Mouse (Mus musculus) neural tube, embryonic 15.5 days (tissue): ENCODE data around the gene Tbc1d1. TPM values are rescaled to one million over a fixed set of nuclear protein-coding genes. Genes with fewer than 3 reads are reported as not detected.

Source experiments
- ATAC-seq: fragments of 200-750 bp; cut with Nextera tagmentation; 2 replicates; pipeline ENCODE4 v1.8.0; 2017; ENCODE audit warnings: mild to moderate bottlenecking, moderate TSS enrichment, moderate library complexity; ENCODE audit not compliant: low FRiP score
- H3K27ac ChIP-seq: fragments of 300-500 bp; sonication (generic); replicated peaks from 2 replicates; pipeline ENCODE4 v1.5.1; 2015; ENCODE audit warnings: mild to moderate bottlenecking, inconsistent platforms
- H3K27me3 ChIP-seq: fragments of 300-500 bp; sonication (generic); replicated peaks from 2 replicates; pipeline ENCODE4 v1.6.1; 2015; ENCODE audit warnings: inconsistent platforms
- H3K36me3 ChIP-seq: fragments of 300-500 bp; sonication (generic); 2 replicates; pipeline ENCODE4 v1.6.1; 2015; ENCODE audit warnings: inconsistent platforms
- H3K4me1 ChIP-seq: fragments of 300-500 bp; sonication (generic); 2 replicates; pipeline ENCODE4 v1.6.1; 2015; ENCODE audit warnings: inconsistent platforms
- H3K4me2 ChIP-seq: fragments of 300-500 bp; sonication (generic); 2 replicates; pipeline ENCODE4 v1.6.1; 2015; ENCODE audit warnings: inconsistent platforms, mild to moderate bottlenecking, moderate library complexity
- H3K4me3 ChIP-seq: fragments of 300-500 bp; sonication (generic); replicated peaks from 2 replicates; pipeline ENCODE4 v1.5.1; 2015; ENCODE audit warnings: mild to moderate bottlenecking, inconsistent platforms
- H3K9ac ChIP-seq: fragments of 300-500 bp; sonication (generic); replicated peaks from 2 replicates; pipeline ENCODE4 v1.6.1; 2015; ENCODE audit warnings: mild to moderate bottlenecking, inconsistent platforms
- H3K9me3 ChIP-seq: fragments of 300-500 bp; sonication (generic); replicated peaks from 2 replicates; pipeline ENCODE4 v1.6.1; 2016; ENCODE audit warnings: inconsistent platforms
- WGBS: fragments of 180-500 bp; shearing (Covaris S2); methylation state at CpG from one replicate; pipeline ENCODE4 v1.1.7; 2015; ENCODE audit warnings: mixed read lengths; 5-methylcytosine and 5-hydroxymethylcytosine counted together
- polyA plus RNA-seq: library from polyadenylated mRNA; unstranded; fragments of >200 nt; fragmentation: Nextera tagmentation; extraction: Ambion mirVana; gene quantifications from 2 replicates; pipeline ENCODE4 v1.2.1, GENCODE M21; 2015

The Tbc1d1 gene
- polyA plus RNA-seq, 1 experiment from 2014 or later: 13.5 TPM

GRCm38 (mm10) chr5:64367426-64367825 lies 211.3 kb downstream of the Tbc1d1 start:
- Histone ChIP-seq H3K4me1 (peaks cover 29% of the 10 kb centered on the region), H3K9me3 (no peaks in the 10 kb centered on the region), H3K36me3 (no peaks in the 10 kb centered on the region), H3K4me2 (no peak overlapping the region), H3K9ac (no peak overlapping the region), H3K4me3 (no peak overlapping the region), H3K27me3 (no peaks in the 10 kb centered on the region), H3K27ac (no peak overlapping the region)
- 14% methylated on average over 8 of the region's 8 CpGs for WGBS
- peak; percentile 58; the same call in 1 of the 2 replicates for ATAC-seq

GRCm38 (mm10) chr5:64371331-64371831 lies 215.3 kb downstream of the Tbc1d1 start:
- H3K27me3 ChIP-seq: no peaks in the 10 kb centered on the region
- H3K4me3 ChIP-seq: no peak overlapping the region
- H3K4me2 ChIP-seq: no peak overlapping the region
- no peak overlapping the region for H3K9ac ChIP-seq
- no peaks in the 10 kb centered on the region for H3K36me3 ChIP-seq
- peaks cover 11% of the 10 kb centered on the region for H3K4me1 ChIP-seq
- no peaks in the 10 kb centered on the region for H3K9me3 ChIP-seq
- H3K27ac ChIP-seq: no peak overlapping the region
- ATAC-seq: no peak

- Histone ChIP-seq H3K27ac (no peak overlapping the region), H3K9me3 (no peaks in the 10 kb centered on the region), H3K4me3 (no peak overlapping the region), H3K4me1 (peaks cover 10% of the 10 kb centered on the region), H3K9ac (no peak overlapping the region), H3K4me2 (no peak overlapping the region), H3K27me3 (no peaks in the 10 kb centered on the region), H3K36me3 (no peaks in the 10 kb centered on the region)
- 66% methylated on average over 13 of the region's 13 CpGs for WGBS
- no peak for ATAC-seq
These were observed 216.3 kb downstream of the Tbc1d1 start for GRCm38 (mm10) chr5:64372292-64372961.

DNA sequence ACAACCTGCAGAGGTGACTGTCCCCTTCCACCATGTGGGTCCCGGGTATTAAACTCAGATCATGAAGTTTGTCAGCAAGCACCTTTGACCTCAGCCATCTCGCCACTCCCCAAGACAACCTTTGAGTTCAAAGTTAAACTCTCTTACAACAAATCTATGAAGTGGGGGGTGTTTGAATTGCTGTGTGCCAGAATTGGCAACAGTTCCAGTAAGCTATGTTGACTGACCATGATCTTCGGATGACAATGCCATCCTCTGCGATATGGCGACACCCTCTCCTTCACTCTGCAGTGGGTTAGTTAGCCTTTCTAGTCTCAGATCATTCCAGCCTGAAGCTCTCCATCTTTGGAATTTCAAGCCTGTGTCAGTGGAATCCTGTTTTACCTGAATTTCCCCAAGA lies 217.6 kb downstream of the Tbc1d1 start:
- Histone ChIP-seq H3K4me3 (no peak overlapping the region), H3K4me1 (peaks cover 13% of the 10 kb centered on the region; the same call in 1 of the 2 replicates), H3K36me3 (no peaks in the 10 kb centered on the region), H3K9me3 (no peaks in the 10 kb centered on the region), H3K4me2 (no peak overlapping the region), H3K9ac (no peak overlapping the region), H3K27ac (no peak overlapping the region), H3K27me3 (no peaks in the 10 kb centered on the region)
- WGBS: 96% methylated on average over 5 of the region's 5 CpGs
- ATAC-seq: no peak

DNA sequence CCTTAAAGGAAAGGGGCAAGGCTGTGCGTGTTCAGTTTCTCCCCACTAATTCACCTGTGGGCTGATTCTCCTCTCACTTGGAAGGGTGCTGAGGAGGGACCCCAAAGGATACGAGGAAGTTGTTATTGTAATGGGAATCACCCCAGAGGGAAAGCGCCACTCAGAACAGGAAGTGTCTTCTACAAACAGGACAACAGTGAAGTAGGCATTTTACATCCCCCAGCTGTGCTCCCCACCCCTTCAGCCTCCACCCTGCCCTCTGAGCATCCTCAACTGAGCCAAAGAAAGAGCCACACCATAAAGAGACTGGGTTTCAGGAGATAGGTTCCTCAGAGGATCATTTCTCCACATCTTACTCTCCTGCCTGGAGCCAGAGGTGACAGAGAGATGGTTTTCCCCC lies 219.7 kb downstream of the Tbc1d1 start:
- 78% methylated on average over 3 of the region's 3 CpGs for WGBS
- no peaks in the 10 kb centered on the region for H3K27me3 ChIP-seq
- H3K27ac ChIP-seq: no peak overlapping the region
- H3K9ac ChIP-seq: no peak overlapping the region
- no peaks in the 10 kb centered on the region for H3K9me3 ChIP-seq
- H3K4me2 ChIP-seq: no peak overlapping the region
- no peak for ATAC-seq
- peaks cover 13% of the 10 kb centered on the region; the same call in 1 of the 2 replicates for H3K4me1 ChIP-seq
- no peak overlapping the region for H3K4me3 ChIP-seq
- H3K36me3 ChIP-seq: no peaks in the 10 kb centered on the region

DNA sequence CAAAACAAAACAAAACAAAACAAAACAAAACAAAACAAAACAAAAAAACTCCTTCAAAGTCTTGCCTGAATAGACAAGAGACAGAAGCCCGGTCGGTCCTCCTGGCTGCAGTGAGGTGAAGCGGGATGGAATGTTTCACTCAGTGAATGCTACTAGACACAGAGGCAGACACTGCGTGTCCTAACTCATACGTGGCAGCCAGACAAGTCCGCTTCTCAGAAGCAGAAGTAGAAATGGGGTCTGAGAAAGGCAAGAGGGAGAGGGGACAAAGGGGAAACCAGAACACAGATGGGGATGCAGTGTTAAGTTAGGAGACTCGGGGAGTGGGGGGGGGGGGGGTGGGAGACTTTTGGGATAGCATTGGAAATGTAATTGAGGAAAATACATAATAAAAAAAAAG lies 220.4 kb downstream of the Tbc1d1 start:
- Histone ChIP-seq H3K4me1 (peaks cover 14% of the 10 kb centered on the region; the same call in 1 of the 2 replicates), H3K27ac (no peak overlapping the region), H3K9me3 (no peaks in the 10 kb centered on the region), H3K27me3 (no peaks in the 10 kb centered on the region), H3K9ac (no peak overlapping the region), H3K4me2 (no peak overlapping the region), H3K36me3 (no peaks in the 10 kb centered on the region), H3K4me3 (no peak overlapping the region)
- WGBS: 64% methylated on average over 7 of the region's 7 CpGs
- no peak for ATAC-seq

DNA sequence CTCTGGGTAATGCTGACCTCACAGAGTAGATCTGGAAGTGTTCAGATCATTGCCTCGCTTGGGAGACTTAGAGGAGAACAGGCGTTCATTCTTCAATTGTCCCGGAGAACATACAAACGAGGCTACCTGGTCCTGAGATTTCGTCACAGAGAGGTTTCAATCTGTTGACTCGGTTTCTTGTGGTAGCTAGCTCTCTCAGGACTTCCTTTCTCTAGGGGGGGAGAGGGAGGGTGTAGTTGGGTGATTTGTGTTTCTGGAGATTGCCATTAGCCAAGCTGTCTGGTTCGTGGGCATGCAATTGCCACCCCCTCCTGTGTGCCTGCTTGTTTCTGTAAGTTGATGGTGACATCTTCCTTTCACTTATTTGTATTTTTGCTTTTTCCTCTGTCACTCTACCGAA lies 221.6 kb downstream of the Tbc1d1 start:
- H3K9me3 ChIP-seq: no peaks in the 10 kb centered on the region
- H3K9ac ChIP-seq: no peak overlapping the region
- no peak overlapping the region for H3K4me3 ChIP-seq
- no peak for ATAC-seq
- no peaks in the 10 kb centered on the region for H3K36me3 ChIP-seq
- H3K27ac ChIP-seq: no peak overlapping the region
- no peaks in the 10 kb centered on the region for H3K27me3 ChIP-seq
- WGBS: 70% methylated on average over 8 of the region's 8 CpGs
- no peak overlapping the region for H3K4me2 ChIP-seq
- peaks cover 16% of the 10 kb centered on the region for H3K4me1 ChIP-seq

- Histone ChIP-seq H3K36me3 (no peaks in the 10 kb centered on the region), H3K4me3 (no peak overlapping the region), H3K9ac (no peak overlapping the region), H3K27ac (peak overlapping the region; percentile 29), H3K4me1 (peaks cover 19% of the 10 kb centered on the region), H3K9me3 (no peaks in the 10 kb centered on the region), H3K4me2 (no peak overlapping the region), H3K27me3 (no peaks in the 10 kb centered on the region)
- ATAC-seq: no peak
- 65% methylated on average over 13 of the region's 13 CpGs for WGBS
These were observed 222.6 kb downstream of the Tbc1d1 start for GRCm38 (mm10) chr5:64378591-64379275.

- H3K4me1 ChIP-seq: peaks cover 19% of the 10 kb centered on the region
- no peaks in the 10 kb centered on the region for H3K27me3 ChIP-seq
- H3K4me3 ChIP-seq: no peak overlapping the region
- 89% methylated on average over 5 of the region's 5 CpGs for WGBS
- H3K36me3 ChIP-seq: no peaks in the 10 kb centered on the region
- H3K9ac ChIP-seq: no peak overlapping the region
- no peaks in the 10 kb centered on the region for H3K9me3 ChIP-seq
- H3K4me2 ChIP-seq: no peak overlapping the region
- no peak overlapping the region for H3K27ac ChIP-seq
- ATAC-seq: no peak
These were observed 223.7 kb downstream of the Tbc1d1 start for GRCm38 (mm10) chr5:64379829-64380228.

DNA sequence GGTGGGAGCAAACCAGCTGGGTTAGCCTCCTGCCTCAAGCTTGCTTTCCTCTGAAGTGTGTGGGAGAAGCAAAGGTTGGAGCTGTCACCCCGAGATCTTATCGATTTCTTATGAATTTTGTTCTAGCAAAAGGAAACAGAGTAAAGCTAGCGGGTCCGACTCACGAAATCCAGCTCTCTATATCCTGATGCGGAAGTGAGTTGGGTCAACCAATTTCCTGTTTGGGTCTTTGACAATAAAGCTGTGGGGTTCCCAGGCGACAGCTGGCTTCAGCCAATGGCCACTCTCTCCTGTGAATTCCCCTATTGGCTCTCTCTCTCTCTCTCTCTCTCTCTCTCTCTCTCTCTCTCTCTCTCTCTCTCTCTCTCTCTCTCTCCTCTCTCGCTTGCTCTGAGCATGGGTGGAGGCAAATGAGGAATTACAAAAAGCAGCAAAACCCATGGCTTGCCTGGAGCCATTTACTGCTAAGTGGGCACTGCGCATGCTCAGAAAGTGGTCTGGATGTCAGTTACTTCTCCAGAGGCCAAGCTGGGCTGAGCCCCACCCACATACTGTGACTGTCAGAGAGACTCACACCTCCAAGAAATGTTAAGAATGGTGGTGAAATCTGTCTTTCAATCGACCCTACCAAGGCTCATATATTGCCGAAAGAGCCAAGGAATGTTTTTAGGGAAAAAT lies 224.7 kb downstream of the Tbc1d1 start:
- Histone ChIP-seq H3K4me2 (no peak overlapping the region), H3K4me1 (peaks cover 19% of the 10 kb centered on the region), H3K9me3 (no peaks in the 10 kb centered on the region), H3K27ac (no peak overlapping the region), H3K4me3 (no peak overlapping the region), H3K36me3 (no peaks in the 10 kb centered on the region), H3K9ac (no peak overlapping the region), H3K27me3 (0 out of 2 replicates have a peak, but pooled peaks cover 1% of the 10 kb centered on the region)
- WGBS: 62% methylated on average over 11 of the region's 11 CpGs
- no peak for ATAC-seq

GRCm38 (mm10) chr5:64381538-64381937 lies 225.4 kb downstream of the Tbc1d1 start:
- Histone ChIP-seq H3K9me3 (no peaks in the 10 kb centered on the region), H3K4me1 (peaks cover 19% of the 10 kb centered on the region), H3K4me3 (no peak overlapping the region), H3K4me2 (no peak overlapping the region), H3K36me3 (no peaks in the 10 kb centered on the region), H3K27ac (no peak overlapping the region), H3K27me3 (0 out of 2 replicates have a peak, but pooled peaks cover 6% of the 10 kb centered on the region), H3K9ac (no peak overlapping the region)
- no peak for ATAC-seq
- WGBS: 39% methylated on average over 8 of the region's 8 CpGs
